Mouse (Mus musculus): ENCODE results near the gene Cpsf6. TPM values are rescaled to one million over a fixed set of nuclear protein-coding genes. Genes with fewer than 3 reads are reported as not detected.

Cpsf6 gene
- polyA plus RNA-seq, 1 experiment from 2014 or later = 173 TPM

Other genes with a start within 250 kb of the Cpsf6 start
- gene Frs2, start 231.5 kb downstream of the Cpsf6 start, polyA plus RNA-seq (2014; fragmentation: Nextera tagmentation; extraction: Ambion mirVana) = 37.4 and 40.3 TPM in 2 replicates
- gene Yeats4, start 155.5 kb downstream of the Cpsf6 start, polyA plus RNA-seq (2014; fragmentation: Nextera tagmentation; extraction: Ambion mirVana) = 75.8 and 81.6 TPM in 2 replicates
- not detected in 2 replicates for gene 9530003J23Rik, start 141.3 kb downstream of the Cpsf6 start, polyA plus RNA-seq (2014; fragmentation: Nextera tagmentation; extraction: Ambion mirVana)
- 65.7 and 77.6 TPM in 2 replicates for gene Lyz2, start 97.7 kb downstream of the Cpsf6 start, polyA plus RNA-seq (2014; fragmentation: Nextera tagmentation; extraction: Ambion mirVana)
- gene Lyz1, start 87.1 kb downstream of the Cpsf6 start, polyA plus RNA-seq (2014; fragmentation: Nextera tagmentation; extraction: Ambion mirVana) = not detected in 2 replicates
- 89.1 and 95.8 TPM in 2 replicates for gene Cpm, start 249.5 kb upstream of the Cpsf6 start, polyA plus RNA-seq (2014; fragmentation: Nextera tagmentation; extraction: Ambion mirVana)